Mouse (Mus musculus): ENCODE results near the gene Ptprk. TPM values are rescaled to one million over a fixed set of nuclear protein-coding genes. Genes with fewer than 3 reads are reported as not detected.

The Ptprk gene
- polyA plus RNA-seq, 1 experiment from 2014 or later, result 39.3 TPM

DNA sequence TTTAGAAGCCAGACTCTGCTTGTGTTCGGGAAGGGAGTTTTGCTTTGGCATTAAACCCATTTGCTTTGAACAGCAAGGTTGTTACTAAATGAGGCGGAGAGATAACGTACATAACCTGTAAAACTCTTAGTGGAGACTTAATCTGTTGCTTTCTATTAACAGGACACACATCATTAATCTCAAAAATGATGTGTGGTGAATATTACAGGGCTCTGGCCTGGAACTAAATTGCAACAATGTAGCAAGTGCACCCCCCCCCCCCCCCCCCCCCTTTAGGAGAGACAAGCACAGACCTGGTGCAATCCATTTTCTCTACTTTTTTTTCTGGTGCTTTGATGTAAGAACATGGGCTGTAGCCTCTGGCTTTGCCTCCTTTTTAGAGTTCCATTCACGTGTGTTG is 195.7 kb downstream of the Ptprk start:
- ATAC-seq (ENCODE audit: low read depth), result no peak
- H3K9me3 ChIP-seq (ENCODE audit: control insufficient read depth, low read length), result no peaks in the 10 kb centered on the region
- H3K4me2 ChIP-seq (ENCODE audit: low read depth, low read length), result no peak overlapping the region
- no peak overlapping the region for H3K9ac ChIP-seq (replicated peaks; ENCODE audit: low read depth, low read length)
- no peaks in the 10 kb centered on the region for H3K4me1 ChIP-seq (ENCODE audit: control insufficient read depth, insufficient read depth, low read length)
- no peak overlapping the region for H3K27ac ChIP-seq (ENCODE audit: low read depth, low read length)
- H3K4me3 ChIP-seq (ENCODE audit: low read depth, low read length), result no peak overlapping the region
- no peaks in the 10 kb centered on the region for H3K36me3 ChIP-seq (ENCODE audit: control insufficient read depth, insufficient read depth, low read length)
- WGBS, result 85% methylated on average over 4 of the region's 4 CpGs
- no peaks in the 10 kb centered on the region for H3K27me3 ChIP-seq (ENCODE audit: control insufficient read depth, insufficient read depth, low read length)

DNA sequence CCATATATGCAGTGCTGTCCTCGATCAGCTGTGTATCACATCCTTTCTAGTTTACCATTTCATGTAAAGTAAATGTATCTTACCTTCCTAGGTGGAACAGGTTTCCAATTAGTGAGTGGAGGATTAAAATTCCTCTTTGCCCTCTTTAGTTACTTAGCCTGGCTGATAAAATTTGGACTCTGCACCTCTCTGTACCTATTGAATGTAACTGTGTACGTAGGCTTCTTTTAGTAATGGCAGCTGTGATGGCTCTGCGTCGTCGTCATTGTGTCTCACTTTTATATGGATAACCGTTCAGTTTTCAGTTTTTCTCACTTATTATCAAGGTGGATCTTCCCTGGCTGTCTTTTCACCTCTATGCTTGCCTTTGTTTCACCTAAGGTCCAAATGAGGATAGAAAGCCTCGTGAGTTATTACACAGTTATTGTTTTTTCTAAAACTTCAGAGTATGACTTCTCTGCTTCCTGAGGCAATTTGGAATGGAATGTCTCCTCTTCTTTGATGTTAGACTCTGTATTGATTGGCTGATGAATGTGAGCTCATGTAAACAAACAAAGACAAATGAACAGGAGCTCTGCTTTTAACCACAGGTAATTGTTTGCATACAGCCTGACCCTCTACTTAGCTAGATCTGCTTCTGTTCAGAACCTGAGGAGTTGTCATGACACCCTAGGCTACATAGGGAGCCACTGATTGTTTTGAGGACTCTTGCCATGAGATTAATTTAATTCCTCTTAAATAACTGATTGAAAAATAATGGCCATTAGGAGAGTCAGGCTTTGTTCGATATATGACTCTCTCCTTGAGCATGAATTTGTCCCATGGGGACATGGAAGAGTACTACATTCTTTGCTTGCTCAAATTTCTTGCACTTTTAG is 197.3 kb downstream of the Ptprk start:
- H3K36me3 ChIP-seq (ENCODE audit: control insufficient read depth, insufficient read depth, low read length), result no peaks in the 10 kb centered on the region
- no peaks in the 10 kb centered on the region for H3K4me1 ChIP-seq (ENCODE audit: control insufficient read depth, insufficient read depth, low read length)
- ATAC-seq (ENCODE audit: low read depth), result peak; percentile 54; the same call in 1 of the 2 replicates
- no peak overlapping the region for H3K4me3 ChIP-seq (ENCODE audit: low read depth, low read length)
- WGBS, result 84% methylated on average over 8 of the region's 8 CpGs
- no peak overlapping the region for H3K27ac ChIP-seq (ENCODE audit: low read depth, low read length)
- H3K27me3 ChIP-seq (ENCODE audit: control insufficient read depth, insufficient read depth, low read length), result no peaks in the 10 kb centered on the region
- no peaks in the 10 kb centered on the region for H3K9me3 ChIP-seq (ENCODE audit: control insufficient read depth, low read length)
- no peak overlapping the region for H3K4me2 ChIP-seq (ENCODE audit: low read depth, low read length)
- H3K9ac ChIP-seq (replicated peaks; ENCODE audit: low read depth, low read length), result no peak overlapping the region

DNA sequence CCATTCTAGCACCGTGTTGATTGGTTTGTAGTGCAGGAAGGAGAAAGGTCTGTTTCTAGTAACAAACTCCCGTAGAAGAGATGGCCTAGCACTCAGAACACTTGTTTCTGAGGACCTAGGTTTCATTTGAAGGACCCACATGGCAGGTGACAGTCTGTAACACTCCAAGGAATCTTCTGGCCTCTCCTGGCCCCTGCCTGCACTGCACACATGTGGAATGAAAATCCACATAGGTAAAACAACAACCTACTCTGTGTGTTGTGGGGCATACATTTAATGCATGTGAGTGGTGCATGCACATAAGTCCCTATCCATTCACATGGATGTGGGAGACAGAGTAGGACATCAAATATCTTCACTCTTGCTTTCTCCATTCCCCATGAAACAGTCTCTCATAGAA is 204.1 kb downstream of the Ptprk start:
- H3K4me3 ChIP-seq (ENCODE audit: low read depth, low read length), result no peak overlapping the region
- no peak for ATAC-seq (ENCODE audit: low read depth)
- no peak overlapping the region for H3K4me2 ChIP-seq (ENCODE audit: low read depth, low read length)
- no peaks in the 10 kb centered on the region for H3K9me3 ChIP-seq (ENCODE audit: control insufficient read depth, low read length)
- H3K4me1 ChIP-seq (ENCODE audit: control insufficient read depth, insufficient read depth, low read length), result no peaks in the 10 kb centered on the region
- no peaks in the 10 kb centered on the region for H3K27me3 ChIP-seq (ENCODE audit: control insufficient read depth, insufficient read depth, low read length)
- H3K36me3 ChIP-seq (ENCODE audit: control insufficient read depth, insufficient read depth, low read length), result no peaks in the 10 kb centered on the region
- H3K27ac ChIP-seq (ENCODE audit: low read depth, low read length), result no peak overlapping the region
- 91% methylated on average over 2 of the region's 2 CpGs for whole genome bisulfite sequencing
- H3K9ac ChIP-seq (replicated peaks; ENCODE audit: low read depth, low read length), result no peak overlapping the region

DNA sequence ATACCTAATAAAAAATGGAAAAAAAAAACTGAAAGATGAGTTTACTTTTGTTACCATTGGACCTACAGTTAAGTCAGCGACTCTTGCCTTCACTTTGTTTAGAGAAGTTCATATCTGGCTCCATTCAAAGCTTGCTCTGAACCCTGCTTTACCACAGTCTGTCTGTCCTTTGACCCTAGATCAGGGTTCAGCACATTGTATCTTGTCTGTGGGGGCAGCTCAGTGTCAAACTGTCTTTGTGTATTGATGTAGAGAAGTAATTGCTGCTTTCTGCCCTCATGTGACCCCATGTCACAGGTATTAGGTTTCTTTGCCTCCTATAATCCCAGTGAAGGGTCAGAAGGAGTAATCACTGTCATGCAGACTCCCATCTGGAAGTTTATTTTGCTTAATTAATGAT is 222.9 kb downstream of the Ptprk start:
- Histone ChIP-seq H3K4me3 (ENCODE audit: low read depth, low read length) (no peak overlapping the region), H3K4me1 (ENCODE audit: control insufficient read depth, insufficient read depth, low read length) (no peaks in the 10 kb centered on the region), H3K4me2 (ENCODE audit: low read depth, low read length) (no peak overlapping the region), H3K36me3 (ENCODE audit: control insufficient read depth, insufficient read depth, low read length) (no peaks in the 10 kb centered on the region), H3K27me3 (ENCODE audit: control insufficient read depth, insufficient read depth, low read length) (no peaks in the 10 kb centered on the region), H3K9ac (replicated peaks; ENCODE audit: low read depth, low read length) (no peak overlapping the region), H3K27ac (ENCODE audit: low read depth, low read length) (no peak overlapping the region), H3K9me3 (ENCODE audit: control insufficient read depth, low read length) (no peaks in the 10 kb centered on the region)
- WGBS, result 39% methylated on average over 1 of the region's 1 CpGs
- no peak for ATAC-seq (ENCODE audit: low read depth)

DNA sequence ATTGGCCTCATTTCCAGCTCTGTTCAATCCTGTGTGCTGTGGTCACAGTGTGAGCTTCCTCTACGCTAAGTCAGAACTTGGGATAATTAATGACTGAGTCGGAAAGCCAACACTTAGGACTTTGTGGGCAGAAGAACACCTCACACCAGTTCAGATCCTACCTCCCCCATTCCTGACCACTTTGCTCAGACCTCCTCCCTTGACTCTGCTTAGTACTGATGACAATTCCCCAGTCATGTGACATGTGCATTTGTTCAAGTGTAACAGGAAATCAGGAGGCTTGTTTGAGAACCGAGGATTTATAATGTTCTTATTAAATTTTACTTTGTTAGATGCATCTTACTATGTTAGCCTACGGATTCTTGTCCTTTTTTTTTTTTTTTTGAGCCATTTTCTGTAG is 224.6 kb downstream of the Ptprk start:
- Histone ChIP-seq H3K4me2 (ENCODE audit: low read depth, low read length) (no peak overlapping the region), H3K4me1 (ENCODE audit: control insufficient read depth, insufficient read depth, low read length) (no peaks in the 10 kb centered on the region), H3K27ac (ENCODE audit: low read depth, low read length) (no peak overlapping the region), H3K27me3 (ENCODE audit: control insufficient read depth, insufficient read depth, low read length) (no peaks in the 10 kb centered on the region), H3K9me3 (ENCODE audit: control insufficient read depth, low read length) (no peaks in the 10 kb centered on the region), H3K4me3 (ENCODE audit: low read depth, low read length) (no peak overlapping the region), H3K36me3 (ENCODE audit: control insufficient read depth, insufficient read depth, low read length) (no peaks in the 10 kb centered on the region), H3K9ac (replicated peaks; ENCODE audit: low read depth, low read length) (no peak overlapping the region)
- ATAC-seq (ENCODE audit: low read depth), result no peak
- WGBS, result 80% methylated on average over 4 of the region's 4 CpGs

DNA sequence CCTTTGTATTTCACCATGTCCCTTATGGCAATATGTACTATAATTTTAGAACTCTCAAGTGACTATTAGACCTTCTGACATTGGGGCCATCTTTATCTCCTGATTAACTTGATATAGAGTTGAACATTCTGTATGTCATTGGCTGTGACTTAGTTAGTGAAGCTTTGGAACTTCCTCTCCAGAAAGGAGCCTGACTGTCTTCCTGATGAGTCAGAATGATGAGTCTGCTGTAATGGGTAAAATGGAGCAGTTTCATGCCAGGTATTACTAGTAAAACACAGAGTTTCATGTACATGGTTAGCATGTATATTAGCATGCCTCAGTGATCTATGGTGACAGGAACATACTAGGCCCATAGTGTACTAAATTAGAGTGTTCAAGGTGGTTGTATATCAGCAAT is 229.2 kb downstream of the Ptprk start:
- no peaks in the 10 kb centered on the region for H3K27me3 ChIP-seq (ENCODE audit: control insufficient read depth, insufficient read depth, low read length)
- no peak for ATAC-seq (ENCODE audit: low read depth)
- no peak overlapping the region for H3K4me3 ChIP-seq (ENCODE audit: low read depth, low read length)

DNA sequence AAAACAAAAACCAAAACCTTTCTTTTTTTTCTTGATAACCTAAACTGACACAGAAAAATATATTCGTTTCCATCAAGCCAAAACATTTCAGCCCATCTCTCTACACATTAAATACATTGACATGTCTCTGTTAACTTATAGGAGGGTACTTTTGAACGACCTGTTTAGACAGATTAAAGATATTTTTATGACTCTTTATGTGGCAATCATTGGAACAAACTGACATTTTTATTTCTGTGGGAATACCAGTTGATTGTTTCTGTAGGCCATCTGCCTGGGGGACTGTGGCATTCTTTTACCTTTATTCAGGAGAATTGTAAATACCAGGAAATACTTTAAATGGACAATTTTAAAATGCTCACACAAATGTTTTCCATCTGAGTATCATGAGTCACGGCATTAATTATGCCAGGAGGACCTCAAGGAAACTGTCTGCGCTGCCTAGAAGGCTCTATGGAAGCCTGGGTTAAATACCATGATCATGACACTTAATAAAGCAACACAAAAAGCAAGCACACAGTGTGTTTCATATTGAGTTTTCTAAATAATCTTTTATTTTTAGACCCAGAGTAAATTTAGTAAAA is 229.8 kb downstream of the Ptprk start:
- Histone ChIP-seq H3K36me3 (ENCODE audit: control insufficient read depth, insufficient read depth, low read length) (no peaks in the 10 kb centered on the region), H3K4me2 (ENCODE audit: low read depth, low read length) (no peak overlapping the region), H3K4me3 (ENCODE audit: low read depth, low read length) (no peak overlapping the region), H3K4me1 (ENCODE audit: control insufficient read depth, insufficient read depth, low read length) (no peaks in the 10 kb centered on the region), H3K27ac (ENCODE audit: low read depth, low read length) (no peak overlapping the region), H3K9me3 (ENCODE audit: control insufficient read depth, low read length) (no peaks in the 10 kb centered on the region), H3K9ac (replicated peaks; ENCODE audit: low read depth, low read length) (no peak overlapping the region), H3K27me3 (ENCODE audit: control insufficient read depth, insufficient read depth, low read length) (no peaks in the 10 kb centered on the region)
- WGBS, result 80% methylated on average over 4 of the region's 4 CpGs
- no peak for ATAC-seq (ENCODE audit: low read depth)

More for the DNA sequence above, 229.2 kb downstream of the Ptprk start:
- Histone ChIP-seq H3K4me2 (ENCODE audit: low read depth, low read length) (no peak overlapping the region), H3K27ac (ENCODE audit: low read depth, low read length) (no peak overlapping the region), H3K9ac (replicated peaks; ENCODE audit: low read depth, low read length) (no peak overlapping the region), H3K36me3 (ENCODE audit: control insufficient read depth, insufficient read depth, low read length) (no peaks in the 10 kb centered on the region), H3K9me3 (ENCODE audit: control insufficient read depth, low read length) (no peaks in the 10 kb centered on the region), H3K4me1 (ENCODE audit: control insufficient read depth, insufficient read depth, low read length) (no peaks in the 10 kb centered on the region)

DNA sequence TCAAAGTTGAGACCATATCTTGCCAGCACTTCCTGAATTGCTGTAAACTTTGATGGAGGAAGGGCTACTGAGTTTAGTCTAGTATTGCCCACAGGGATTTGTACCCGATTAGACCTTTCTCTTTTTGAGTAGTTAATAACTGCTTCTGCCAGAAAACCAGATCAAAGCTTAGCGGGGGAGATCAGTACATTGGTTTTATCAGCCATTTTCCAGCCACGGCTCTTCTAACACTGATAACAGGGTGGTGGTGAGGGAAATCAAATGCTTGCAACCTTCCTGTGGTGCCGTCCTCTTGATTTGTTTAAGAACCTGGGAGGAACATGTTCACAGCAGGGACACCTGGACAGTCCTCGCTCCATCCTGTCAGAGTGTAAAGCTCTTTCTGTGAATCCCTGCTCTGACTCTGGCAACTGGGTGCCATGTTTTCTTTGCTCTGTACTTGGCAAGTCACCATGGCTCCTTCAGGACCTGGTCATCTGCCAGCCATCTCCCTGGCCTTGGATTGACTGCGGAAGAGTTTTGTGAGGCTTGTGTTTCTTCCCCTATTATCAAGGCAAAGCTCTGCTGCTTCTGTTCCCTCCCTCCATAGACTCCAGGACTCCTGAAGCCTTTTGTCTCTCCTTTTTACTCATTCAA is 231.9 kb downstream of the Ptprk start:
- Histone ChIP-seq H3K27me3 (ENCODE audit: control insufficient read depth, insufficient read depth, low read length) (no peaks in the 10 kb centered on the region), H3K9ac (replicated peaks; ENCODE audit: low read depth, low read length) (no peak overlapping the region), H3K4me1 (ENCODE audit: control insufficient read depth, insufficient read depth, low read length) (no peaks in the 10 kb centered on the region), H3K27ac (ENCODE audit: low read depth, low read length) (no peak overlapping the region), H3K9me3 (ENCODE audit: control insufficient read depth, low read length) (no peaks in the 10 kb centered on the region), H3K4me2 (ENCODE audit: low read depth, low read length) (no peak overlapping the region), H3K4me3 (ENCODE audit: low read depth, low read length) (no peak overlapping the region), H3K36me3 (ENCODE audit: control insufficient read depth, insufficient read depth, low read length) (no peaks in the 10 kb centered on the region)
- ATAC-seq (ENCODE audit: low read depth), result no peak
- 49% methylated on average over 6 of the region's 6 CpGs for WGBS

DNA sequence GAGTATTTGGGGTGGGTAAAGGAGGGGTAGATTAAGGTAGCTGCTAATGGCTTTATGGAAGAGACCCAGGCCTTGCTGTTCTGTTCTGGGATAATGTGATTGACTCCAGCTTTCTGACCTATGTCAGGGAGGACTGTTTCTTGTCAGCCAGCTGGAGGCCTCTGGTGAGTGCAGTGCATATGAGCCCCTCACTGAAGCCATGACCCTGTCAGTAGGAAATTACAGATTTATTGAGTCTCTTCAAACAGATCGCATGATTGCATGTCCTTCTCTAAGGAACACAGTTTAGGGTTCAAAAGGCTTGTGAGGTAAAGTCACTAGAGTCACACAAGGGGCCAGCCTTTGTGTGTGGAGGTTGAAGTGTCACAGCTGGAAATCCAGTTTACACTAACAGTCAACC is 236.7 kb downstream of the Ptprk start:
- no peak overlapping the region for H3K4me3 ChIP-seq (ENCODE audit: low read depth, low read length)
- H3K4me2 ChIP-seq (ENCODE audit: low read depth, low read length), result no peak overlapping the region
- 58% methylated on average over 1 of the region's 1 CpGs for WGBS
- ATAC-seq (ENCODE audit: low read depth), result no peak
- H3K27ac ChIP-seq (ENCODE audit: low read depth, low read length), result no peak overlapping the region
- H3K9me3 ChIP-seq (ENCODE audit: control insufficient read depth, low read length), result no peaks in the 10 kb centered on the region
- no peaks in the 10 kb centered on the region for H3K36me3 ChIP-seq (ENCODE audit: control insufficient read depth, insufficient read depth, low read length)
- H3K9ac ChIP-seq (replicated peaks; ENCODE audit: low read depth, low read length), result no peak overlapping the region
- no peaks in the 10 kb centered on the region for H3K27me3 ChIP-seq (ENCODE audit: control insufficient read depth, insufficient read depth, low read length)
- no peaks in the 10 kb centered on the region for H3K4me1 ChIP-seq (ENCODE audit: control insufficient read depth, insufficient read depth, low read length)

Data from neural tube, embryonic 14.5 days (tissue).